Mouse (Mus musculus) stomach, postnatal 0 days (tissue): ENCODE measurements around the gene Sult6b1.

ENCODE experiments used
- CTCF ChIP-seq: IDR thresholded peaks from 2 replicates; pipeline ENCODE4 v1.5.1; 2016; ENCODE audit warnings: antibody characterized with exemption, low read depth, mild to moderate bottlenecking, moderate library complexity
- EP300 ChIP-seq: optimal IDR thresholded peaks from 2 replicates; pipeline ENCODE3; 2016; ENCODE audit warnings: antibody characterized with exemption

DNA sequence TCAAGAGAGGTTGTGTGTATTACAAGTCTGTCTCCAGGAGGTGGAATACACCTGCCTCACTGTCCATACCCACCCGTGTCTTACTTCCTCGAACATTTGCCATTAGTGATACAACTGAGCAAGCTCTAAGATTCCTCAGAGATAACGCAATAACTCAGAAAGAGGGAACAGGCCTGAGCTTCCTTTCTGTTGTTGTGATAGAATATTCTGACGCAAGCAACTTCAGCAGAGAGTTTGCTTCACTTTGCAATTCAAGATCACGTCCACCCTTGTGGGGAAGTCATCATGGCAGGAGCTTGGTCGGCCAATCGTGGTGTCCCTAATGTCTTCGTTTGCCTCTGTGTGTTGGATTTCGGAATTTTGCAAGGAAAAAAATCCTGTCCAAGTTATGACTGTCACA, 15.8 kb downstream of the Sult6b1 start:
- TF ChIP-seq CTCF, result no peak
- TF ChIP-seq EP300, result no peak
